Mouse (Mus musculus) hindbrain, embryonic 14.5 days (tissue): ENCODE data around the gene Nkapd1. TPM values are rescaled to one million over a fixed set of nuclear protein-coding genes. Genes with fewer than 3 reads are reported as not detected.

ENCODE experiments used
- ATAC-seq: fragments of 200-750 bp; cut with Nextera tagmentation; 2 replicates; pipeline ENCODE4 v1.8.0; 2017; ENCODE audit warnings: moderate number of reproducible peaks, mild to moderate bottlenecking, moderate TSS enrichment, moderate library complexity; ENCODE audit not compliant: low FRiP score
- DNase-seq: peaks from one replicate; pipeline ENCODE4 v3.0.0-alpha.2; 2015; ENCODE audit warnings: low spot score
- H3K27ac ChIP-seq: fragments of 300-500 bp; sonication (generic); 2 replicates; pipeline ENCODE4 v1.5.1; 2014; ENCODE audit warnings: mild to moderate bottlenecking, moderate library complexity
- H3K27me3 ChIP-seq: fragments of 300-500 bp; sonication (generic); 2 replicates; pipeline ENCODE4 v1.6.1; 2014; ENCODE audit warnings: mild to moderate bottlenecking, low read length, mixed read lengths; ENCODE audit not compliant: control insufficient read depth, insufficient read depth
- H3K36me3 ChIP-seq: fragments of 300-500 bp; sonication (generic); replicated peaks from 2 replicates; pipeline ENCODE4 v1.6.1; 2014; ENCODE audit not compliant: control insufficient read depth, insufficient read depth
- H3K4me1 ChIP-seq: fragments of 300-500 bp; sonication (generic); replicated peaks from 2 replicates; pipeline ENCODE4 v1.6.1; 2014; ENCODE audit warnings: antibody characterized with exemption, low read length, mixed read lengths; ENCODE audit not compliant: control insufficient read depth, insufficient read depth
- H3K4me2 ChIP-seq: fragments of 300-500 bp; sonication (generic); replicated peaks from 2 replicates; pipeline ENCODE4 v1.6.1; 2014; ENCODE audit warnings: mild to moderate bottlenecking, moderate library complexity
- H3K4me3 ChIP-seq: fragments of 300-500 bp; sonication (generic); replicated peaks from 2 replicates; pipeline ENCODE4 v1.5.1; 2014; ENCODE audit warnings: mild to moderate bottlenecking, low read length
- H3K9ac ChIP-seq: fragments of 300-500 bp; sonication (generic); 2 replicates; pipeline ENCODE4 v1.6.1; 2014
- H3K9me3 ChIP-seq: fragments of 300-500 bp; sonication (generic); 2 replicates; pipeline ENCODE4 v1.6.1; 2016; ENCODE audit warnings: low read length; ENCODE audit not compliant: control insufficient read depth
- WGBS: fragments of 180-500 bp; shearing (Covaris S2); extraction: QIAGEN DNeasy Blood & Tissue Kit; methylation state at CpG from one replicate; pipeline ENCODE4 v1.1.7; 2014; 5-methylcytosine and 5-hydroxymethylcytosine counted together
- polyA plus RNA-seq: library from polyadenylated mRNA; unstranded; fragments of >200 nt; fragmentation: Nextera tagmentation; extraction: Ambion mirVana; gene quantifications from 2 replicates; pipeline ENCODE4 v1.2.1, GENCODE M21; 2014

Gene Nkapd1
- polyA plus RNA-seq, 1 experiment from 2014 or later: 23.0 TPM

- Histone ChIP-seq H3K4me3 (no peak within 1 kb of the TSS), H3K36me3 (no peaks in the 10 kb centered on the region), H3K4me1 (no peaks in the 10 kb centered on the region), H3K9me3 (no peaks in the 10 kb centered on the region), H3K4me2 (no peak within 1 kb of the TSS), H3K27me3 (no peaks in the 10 kb centered on the region), H3K9ac (no peak within 1 kb of the TSS), H3K27ac (no peak within 1 kb of the TSS)
- no peak for DNase-seq
- ATAC-seq: no peak
- WGBS: 88% methylated on average over 38 of the region's 38 CpGs
Observed at GRCm38 (mm10) chr9:50561145-50561917, 55.9 kb downstream of the Nkapd1 start, which contains the start of gene Tex12. Gene Tex12 (minus strand): TSS chr9:50561325.

Other genes with a start within 250 kb of the Nkapd1 start
- gene Plet1, start 122.9 kb downstream of the Nkapd1 start, polyA plus RNA-seq: 0.24 and 0.43 TPM in 2 replicates
- 96.7 and 120 TPM in 2 replicates for gene Pts, start 88.7 kb downstream of the Nkapd1 start, polyA plus RNA-seq
- gene Il18, start 62.6 kb downstream of the Nkapd1 start, polyA plus RNA-seq: 18.6 and 19.2 TPM in 2 replicates
- 0.25 and 0.35 TPM in 2 replicates for gene Bco2, start 62.3 kb downstream of the Nkapd1 start, polyA plus RNA-seq
- gene Tex12, start 56.1 kb downstream of the Nkapd1 start, polyA plus RNA-seq: 0.48 TPM in 1 of 2 replicates, not detected in the other
- gene Sdhd, start 13.7 kb downstream of the Nkapd1 start, polyA plus RNA-seq: 279 and 295 TPM in 2 replicates
- 399 and 451 TPM in 2 replicates for gene Timm8b, start 13.6 kb downstream of the Nkapd1 start, polyA plus RNA-seq
- gene Pih1d2, start 143 bp downstream of the Nkapd1 start, polyA plus RNA-seq: 5.6 and 7.3 TPM in 2 replicates
- gene Dlat, start 42.3 kb upstream of the Nkapd1 start, polyA plus RNA-seq: 65.1 and 72.0 TPM in 2 replicates
- 35.3 and 37.2 TPM in 2 replicates for gene Dixdc1, start 122.1 kb upstream of the Nkapd1 start, polyA plus RNA-seq
- gene 2310030G06Rik, start 129.1 kb upstream of the Nkapd1 start, polyA plus RNA-seq: 1.7 and 2.1 TPM in 2 replicates
- 11.9 and 14.9 TPM in 2 replicates for gene Cryab, start 133.9 kb upstream of the Nkapd1 start, polyA plus RNA-seq
- gene Hspb2, start 134.9 kb upstream of the Nkapd1 start, polyA plus RNA-seq: 0.83 and 1.8 TPM in 2 replicates
- 10.1 and 10.7 TPM in 2 replicates for gene Fdxacb1, start 150.8 kb upstream of the Nkapd1 start, polyA plus RNA-seq
- 63.4 and 67.9 TPM in 2 replicates for gene Alg9, start 157.6 kb upstream of the Nkapd1 start, polyA plus RNA-seq
- gene 1110032A03Rik, start 158.1 kb upstream of the Nkapd1 start, polyA plus RNA-seq: 55.0 and 62.7 TPM in 2 replicates
- 49.0 and 55.3 TPM in 2 replicates for gene Ppp2r1b, start 227.8 kb upstream of the Nkapd1 start, polyA plus RNA-seq